Mouse (Mus musculus) spleen, postnatal 36 days (tissue): ENCODE data around the gene Gnaq.

Source experiments
- DNase-seq, 2 experiments: peaks; one replicate each; pipeline ENCODE4 v3.0.0; 2022; ENCODE audit warnings: low spot score in 2 of 2, mixed read lengths in 1 of 2

Gene Gnaq

DNA sequence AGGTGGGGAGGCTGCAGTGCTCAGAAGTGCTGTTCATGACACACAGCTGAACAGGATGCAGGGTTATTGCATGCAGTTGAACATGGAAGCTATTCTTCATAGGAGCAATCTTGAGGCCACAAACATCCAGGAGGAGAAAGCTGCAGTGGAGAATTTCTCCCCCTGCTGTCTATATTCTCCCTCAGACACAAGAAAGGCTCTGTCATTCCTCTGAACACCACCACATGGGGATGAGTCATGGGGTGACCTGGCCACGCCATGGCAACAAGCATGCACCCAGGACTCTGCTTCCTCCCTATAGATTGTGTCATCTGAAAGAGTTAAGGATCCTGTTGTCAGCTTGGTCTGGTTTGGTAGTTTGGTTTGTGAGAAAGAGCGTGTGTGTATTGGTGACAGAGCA lies 239.0 kb downstream of the Gnaq start:
- DNase-seq, result no peak

DNA sequence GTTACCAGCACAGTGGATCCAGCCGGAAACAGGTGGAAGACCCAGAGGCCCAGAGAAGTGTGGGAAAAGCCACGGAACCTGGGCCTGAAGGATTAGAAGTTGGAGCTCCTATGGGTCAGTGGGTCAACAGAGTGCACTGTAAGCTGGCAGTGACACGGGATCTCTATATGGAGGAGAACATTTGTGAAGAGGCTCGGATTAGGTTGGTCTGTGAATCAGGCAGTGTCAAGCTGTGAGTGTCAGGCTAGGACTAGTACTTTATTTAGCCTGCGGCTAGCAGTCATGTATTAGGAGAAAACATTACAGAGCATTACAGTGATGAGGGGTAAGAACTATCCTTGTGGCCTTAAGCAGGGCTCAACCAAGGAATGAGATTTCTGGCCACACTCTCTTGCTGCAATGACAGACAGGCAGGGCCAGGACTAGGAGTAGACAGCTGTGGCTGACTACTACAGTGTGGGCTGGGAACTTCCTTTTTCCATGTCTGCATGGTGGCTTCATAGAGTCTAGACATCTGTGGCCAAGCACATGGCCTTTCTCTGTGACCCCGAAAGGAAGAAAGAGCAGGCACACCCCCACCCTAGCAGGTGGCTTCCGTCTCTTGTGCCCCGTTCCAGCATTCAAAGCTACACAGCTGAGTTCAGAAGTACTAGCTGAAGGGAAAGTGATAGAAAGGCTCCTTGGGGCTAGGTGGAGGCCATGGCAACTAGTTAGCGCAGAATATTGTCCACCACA lies 240.3 kb downstream of the Gnaq start:
- DNase-seq, result peak; percentile 69 to 74

- no peak for DNase-seq
Measured at GRCm38 (mm10) chr19:16375881-16376280, 243.2 kb downstream of the Gnaq start.

GRCm38 (mm10) chr19:16378565-16378964 lies 245.9 kb downstream of the Gnaq start:
- DNase-seq, result no peak

DNA sequence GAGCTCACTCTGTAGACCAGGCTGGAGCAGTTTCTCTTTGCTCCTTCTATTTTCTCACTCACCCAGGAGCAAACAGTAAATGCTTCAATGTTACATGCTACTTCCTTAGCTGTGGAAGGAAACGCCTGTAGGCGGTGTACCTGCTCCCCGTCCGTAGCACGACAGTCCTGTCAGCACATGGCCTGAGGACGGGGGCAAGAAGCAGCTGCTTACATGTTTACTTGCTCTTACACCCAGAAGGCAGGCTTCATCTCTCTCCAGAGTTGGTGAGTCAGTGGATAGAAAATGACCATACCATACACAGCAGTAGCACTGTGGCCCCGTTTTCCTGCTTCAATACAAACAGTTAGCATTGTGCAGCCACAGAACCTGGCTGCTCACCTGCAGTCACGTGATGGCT lies 247.1 kb downstream of the Gnaq start:
- DNase-seq, result no peak

DNA sequence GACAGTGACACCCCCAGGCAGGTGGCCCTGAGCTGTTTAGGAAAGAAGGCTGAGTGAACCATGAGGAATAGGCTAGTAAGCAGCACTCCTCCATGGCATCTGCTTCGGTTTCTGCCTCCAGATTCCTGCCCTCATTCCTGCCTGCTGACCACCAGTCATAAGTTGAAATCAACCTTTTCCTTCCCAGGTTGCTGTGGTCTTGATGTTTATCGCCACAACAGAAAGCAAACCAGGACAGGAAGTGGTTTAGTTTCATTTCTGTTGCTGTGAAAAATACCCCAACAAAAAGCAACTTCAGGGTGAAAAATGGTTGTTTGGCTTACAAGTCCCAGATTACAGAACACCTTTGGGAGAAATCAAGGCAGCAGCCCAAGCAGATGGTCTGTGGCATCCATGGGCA lies 249.8 kb downstream of the Gnaq start:
- peak; percentile 8 to 15 for DNase-seq

GRCm38 (mm10) chr19:16383127-16383526 lies 250.5 kb downstream of the Gnaq start:
- DNase-seq, result no peak

- DNase-seq, result no peak
Measured at GRCm38 (mm10) chr19:16384094-16384493, 251.5 kb downstream of the Gnaq start.

- DNase-seq, result no peak
Measured at GRCm38 (mm10) chr19:16384957-16385356, 252.3 kb downstream of the Gnaq start.

- DNase-seq, result no peak
Measured at GRCm38 (mm10) chr19:16386514-16386913, 253.9 kb downstream of the Gnaq start.

DNA sequence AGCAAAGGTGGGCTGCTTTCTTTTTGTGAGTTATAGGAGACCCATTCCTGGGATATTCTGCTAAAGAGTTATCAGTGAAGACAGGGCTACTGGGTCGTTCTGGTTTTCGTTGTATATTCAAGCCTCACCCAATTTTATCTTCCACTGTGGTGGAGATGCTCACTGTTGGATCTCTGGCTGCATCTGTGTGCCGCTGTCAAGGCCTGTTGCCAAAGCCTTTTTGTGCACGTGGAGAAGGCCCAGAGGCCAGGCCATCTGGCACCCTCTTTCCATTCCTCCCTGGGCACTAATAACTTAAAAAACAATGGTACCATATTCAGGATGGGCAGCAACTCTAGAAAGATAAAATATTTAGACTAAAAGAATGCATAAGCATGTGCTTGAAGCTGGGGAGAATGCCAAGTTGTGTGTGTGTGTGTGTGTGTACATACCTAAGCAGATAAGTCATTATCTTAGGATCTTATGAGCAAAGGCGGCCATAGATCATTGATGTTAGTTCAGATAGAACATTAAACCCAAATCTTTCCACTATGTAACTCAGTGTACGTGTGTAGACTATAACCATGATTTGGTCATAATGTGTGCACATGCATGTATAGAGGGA lies 257.7 kb downstream of the Gnaq start:
- DNase-seq, result no peak

DNA sequence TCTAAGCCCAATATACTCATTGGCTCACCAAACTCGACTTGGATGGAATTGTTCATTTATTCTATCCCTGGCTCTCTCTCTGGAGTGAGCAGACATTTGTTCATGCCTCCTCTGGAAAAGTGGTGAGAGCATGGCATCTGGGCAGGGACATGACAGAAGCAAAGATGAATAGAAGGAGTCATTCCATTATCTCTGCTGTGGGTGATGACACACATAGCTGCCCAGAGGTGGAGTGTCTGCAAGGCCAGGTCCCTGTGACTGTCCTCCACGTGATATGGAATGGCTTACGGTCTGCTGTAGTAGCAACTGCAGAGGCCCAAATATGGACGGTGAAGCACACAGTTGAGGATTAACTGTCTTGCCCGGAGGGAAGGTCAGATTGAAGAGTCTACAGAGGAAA lies 261.8 kb downstream of the Gnaq start:
- no peak for DNase-seq

DNA sequence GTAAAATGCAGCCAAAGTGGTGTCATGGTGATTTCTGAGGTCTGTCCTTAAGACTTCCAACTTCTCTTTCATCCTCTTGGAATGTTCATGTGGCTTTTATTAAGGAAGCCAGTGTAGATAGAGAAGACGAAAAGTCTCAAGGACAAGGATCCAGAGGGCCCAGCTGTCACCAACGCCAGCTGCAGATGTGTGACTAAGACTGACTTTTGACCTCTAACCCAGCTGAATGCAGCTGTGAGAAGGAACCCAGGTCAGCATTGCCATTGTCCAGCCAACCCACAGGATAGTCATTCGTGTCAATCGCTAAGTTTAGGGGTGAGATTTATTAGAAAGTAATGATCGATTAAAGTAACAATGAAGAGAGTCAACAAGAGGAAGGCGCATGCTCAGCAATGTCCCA lies 270.5 kb downstream of the Gnaq start:
- no peak for DNase-seq

- no peak for DNase-seq
Measured at GRCm38 (mm10) chr19:16407727-16408126, 275.1 kb downstream of the Gnaq start.

- DNase-seq, result no peak
Measured at GRCm38 (mm10) chr19:16411302-16411701, 278.7 kb downstream of the Gnaq start.

DNA sequence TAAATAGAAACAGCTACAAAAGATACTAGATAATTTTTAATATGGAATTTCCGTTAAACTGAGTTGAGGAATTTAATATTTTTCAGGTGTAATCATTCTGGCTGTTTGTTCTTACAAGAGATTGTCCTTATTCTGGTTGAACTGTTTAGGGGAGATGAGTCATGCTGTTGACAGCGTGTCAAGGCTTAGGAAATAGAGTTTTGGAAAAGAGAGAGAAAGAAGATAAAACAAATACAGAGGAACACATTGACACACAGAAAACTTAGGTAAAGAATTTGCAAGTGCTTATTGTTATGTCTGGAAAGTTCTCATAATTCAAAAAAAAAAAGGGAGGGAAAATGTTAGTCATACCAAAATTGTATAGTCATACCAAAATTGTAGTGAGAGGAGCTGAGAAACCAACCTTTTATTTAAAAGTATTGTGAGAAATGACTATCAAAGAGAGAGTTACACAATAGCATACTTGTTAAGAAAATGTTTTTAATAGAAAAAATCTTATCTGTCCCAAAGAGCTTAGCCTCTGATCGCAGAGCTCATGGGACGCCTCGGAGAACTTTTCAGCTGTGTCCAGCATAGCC lies 285.5 kb downstream of the Gnaq start:
- DNase-seq, result no peak

GRCm38 (mm10) chr19:16425596-16425995 lies 293.0 kb downstream of the Gnaq start:
- no peak for DNase-seq

GRCm38 (mm10) chr19:16431368-16431767 lies 298.7 kb downstream of the Gnaq start:
- DNase-seq, result no peak

DNA sequence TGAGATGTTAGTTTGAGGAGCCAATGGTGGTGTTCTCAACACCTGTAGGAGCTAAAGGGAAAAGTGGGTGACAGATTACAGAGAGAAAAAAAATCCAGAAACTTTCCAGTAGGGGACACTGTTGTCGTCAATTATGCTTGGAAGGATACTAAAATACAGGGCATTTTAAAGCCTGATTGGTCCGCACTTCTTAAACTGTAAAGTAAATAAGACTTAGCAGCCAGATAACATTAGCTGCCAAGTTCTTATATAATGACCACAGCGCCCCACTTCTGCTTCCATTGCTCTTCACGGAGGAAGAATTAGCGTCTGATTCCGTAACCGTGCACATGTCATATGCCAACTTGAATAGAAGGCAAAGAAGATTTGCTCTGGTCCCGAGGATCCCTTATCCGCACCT lies 302.2 kb downstream of the Gnaq start:
- DNase-seq, result no peak

DNA sequence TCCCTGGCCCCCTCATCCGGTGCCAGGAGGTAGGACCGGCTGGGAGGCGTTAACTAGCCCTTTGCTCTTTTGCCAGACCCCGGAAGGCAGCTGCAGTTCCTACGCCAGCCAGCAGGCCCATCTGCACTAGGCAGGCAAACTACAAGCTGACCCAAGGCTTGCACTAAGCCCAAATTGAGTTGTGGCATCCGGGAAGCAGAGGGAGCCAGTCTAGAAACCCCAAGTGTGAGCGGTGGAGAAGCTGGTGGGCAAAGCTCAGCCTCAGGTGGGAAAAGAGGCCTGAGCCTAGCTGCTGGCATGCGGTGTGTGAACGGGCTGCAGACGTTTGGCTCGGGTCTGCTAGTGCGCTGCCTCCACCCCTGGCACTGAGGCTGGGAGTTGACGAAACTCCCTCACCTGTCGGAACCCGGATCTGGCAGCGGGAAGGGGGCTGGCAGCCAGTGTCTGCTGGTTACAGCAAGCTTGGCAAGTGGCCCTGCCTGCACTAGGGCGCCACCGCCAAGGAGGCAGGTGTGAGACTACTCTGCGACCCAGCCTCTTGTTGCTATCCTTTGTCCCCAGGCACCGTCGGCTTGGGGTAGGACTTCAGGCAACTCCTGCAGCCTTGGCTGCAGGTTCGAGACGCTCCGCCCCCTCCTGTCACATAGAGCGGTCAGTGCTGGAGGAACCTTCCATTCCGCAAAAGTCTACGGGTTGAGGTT lies 303.1 kb downstream of the Gnaq start, which contains the start of gene Gna14:
Gene Gna14, plus strand, starts transcription at position 232 of the 701 bp plus-strand sequence.
- DNase-seq, result peak; percentile 51 to 52

GRCm38 (mm10) chr19:16436335-16437169 lies 303.9 kb downstream of the Gnaq start:
- no peak for DNase-seq
